Comparison of ENCODE assay signal across 14 mouse cellular contexts in the genomic region with DNA sequence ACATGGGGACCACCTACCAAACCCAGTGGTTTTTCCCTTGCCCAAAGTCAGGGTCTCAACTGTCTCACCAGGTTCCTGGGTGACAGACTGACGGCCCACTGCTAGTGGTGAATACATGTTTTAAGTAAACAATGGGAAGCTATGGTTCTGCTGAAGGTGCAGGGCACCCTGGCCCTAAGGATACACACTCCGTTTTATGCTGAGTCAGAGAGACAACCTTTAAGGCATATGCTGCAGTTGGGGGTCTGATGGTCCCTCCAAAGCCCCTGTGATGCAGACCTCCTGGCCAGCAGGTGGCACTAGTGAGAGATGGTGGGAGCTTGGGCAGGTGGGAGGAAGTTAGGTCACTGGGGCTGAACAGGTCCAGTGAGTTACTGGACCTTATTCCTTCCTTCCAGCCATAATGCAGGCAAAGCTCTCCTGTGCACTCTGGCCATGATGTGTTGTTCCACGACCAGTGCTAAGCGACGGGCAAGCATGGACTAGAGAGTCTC.
DNase-seq lines count a peak whose midpoint lies in the region; ATAC-seq and TF ChIP-seq lines count a peak whose summit lies in the region.
"Had no signal": no experiment of that assay in that cellular context is flagged by ENCODE, and none has a peak within 500 bp of the region (broad histone marks: within the 10 kb centered on the region; RNA-seq: fewer than 3 reads in every experiment).

No protein-coding gene starts in this region.

- no peak for ATAC-seq in forebrain, postnatal 0 days
- no peak for ATAC-seq in forebrain, embryonic 16.5 days
- no peak for ATAC-seq in liver, embryonic 11.5 days (replicated peaks; ENCODE audit: low FRiP score)
- ATAC-seq in megakaryocyte-erythroid progenitor cell, adult 5-6 weeks (replicated peaks; ENCODE audit: low FRiP score, low TSS enrichment, poor library complexity, severe bottlenecking), result no peak

- peak; percentile 42 for TF ChIP-seq CTCF in forebrain, postnatal 0 days (IDR thresholded peaks at IDR 0.05; ENCODE audit: low read depth)
- TF ChIP-seq CTCF in liver, adult 2 months (IDR thresholded peaks at IDR 0.05; ENCODE audit: low read depth, low read length), result peak; percentile 34
- peak; percentile 1 for TF ChIP-seq CTCF in C2C12 (IDR thresholded peaks at IDR 0.05; ENCODE audit: control insufficient read depth, insufficient read depth, insufficient read length)

- no peaks in the 10 kb centered on the region for H3K36me3 ChIP-seq in forebrain, postnatal 0 days (ENCODE audit: insufficient read depth)
- no peaks in the 10 kb centered on the region for H3K36me3 ChIP-seq in forebrain, embryonic 16.5 days (ENCODE audit: control insufficient read depth, insufficient read depth)
- H3K36me3 ChIP-seq in liver, adult 2 months (ENCODE audit: control insufficient read depth, insufficient read depth, low read length), result no peaks in the 10 kb centered on the region
- no peaks in the 10 kb centered on the region for H3K36me3 ChIP-seq in liver, embryonic 11.5 days (ENCODE audit: control insufficient read depth, insufficient read depth, low read length)
- no peaks in the 10 kb centered on the region for H3K36me3 ChIP-seq in C2C12 (ENCODE audit: control insufficient read depth, insufficient read depth)
- H3K36me3 ChIP-seq: limb, embryonic 15.5 days; neural tube, embryonic 12.5 days had no signal

- H3ac ChIP-seq in C2C12 (ENCODE audit: control insufficient read depth, insufficient read length, low read depth), result no peak overlapping the region

- no peaks in the 10 kb centered on the region for H3K27me3 ChIP-seq in forebrain, postnatal 0 days (ENCODE audit: insufficient read depth, low read length)
- H3K27me3 ChIP-seq in forebrain, embryonic 16.5 days (replicated peaks; ENCODE audit: control insufficient read depth, insufficient read depth, low read length), result no peaks in the 10 kb centered on the region
- no peaks in the 10 kb centered on the region for H3K27me3 ChIP-seq in liver, adult 2 months (ENCODE audit: control insufficient read depth, insufficient read depth, low read length)
- no peaks in the 10 kb centered on the region for H3K27me3 ChIP-seq in liver, embryonic 11.5 days (replicated peaks; ENCODE audit: control insufficient read depth, insufficient read depth, low read length)
- H3K27me3 ChIP-seq in C2C12 (ENCODE audit: control insufficient read depth, insufficient read depth, insufficient read length), result no peaks in the 10 kb centered on the region
- H3K27me3 ChIP-seq: limb, embryonic 15.5 days; megakaryocyte, embryonic 14.5 days; neural tube, embryonic 12.5 days had no signal

- no peak overlapping the region for H3K4me3 ChIP-seq in forebrain, postnatal 0 days (ENCODE audit: low read depth, low read length)
- no peak overlapping the region for H3K4me3 ChIP-seq in forebrain, embryonic 16.5 days (replicated peaks; ENCODE audit: low read length)
- no peak overlapping the region for H3K4me3 ChIP-seq in liver, adult 2 months (ENCODE audit: insufficient read depth, low read depth, low read length)
- no peak overlapping the region for H3K4me3 ChIP-seq in liver, embryonic 11.5 days (ENCODE audit: low read depth, low read length)
- no peak overlapping the region for H3K4me3 ChIP-seq in C2C12 (ENCODE audit: insufficient read depth, poor library complexity, severe bottlenecking)
- H3K4me3 ChIP-seq: limb, embryonic 15.5 days; megakaryocyte, embryonic 14.5 days; neural tube, embryonic 12.5 days had no signal

- H3K79me2 ChIP-seq in liver, adult 2 months (ENCODE audit: control insufficient read depth, insufficient read depth, low read length), result no peaks in the 10 kb centered on the region
- no peaks in the 10 kb centered on the region for H3K79me2 ChIP-seq in C2C12 (ENCODE audit: control insufficient read depth, insufficient read depth)

- 92% methylated on average over 5 of the region's 5 CpGs for WGBS in forebrain, postnatal 0 days
- WGBS in forebrain, embryonic 16.5 days, result 88% methylated on average over 5 of the region's 5 CpGs
- WGBS in liver, adult 2 months, result 84% methylated on average over 5 of the region's 5 CpGs
- 90% methylated on average over 5 of the region's 5 CpGs for WGBS in liver, embryonic 11.5 days

- no peak for DNase-seq in forebrain, postnatal 0 days
- no peak for DNase-seq in liver, adult 2 months (ENCODE audit: extremely low read depth, low read depth, low spot score)
- no peak for DNase-seq in liver, embryonic 11.5 days (ENCODE audit: low spot score)
- DNase-seq in R1 (ENCODE audit: low read depth, low spot score), result peak; percentile 78
- DNase-seq in frontal cortex, adult 2 months (ENCODE audit: extremely low spot score in 1 of 2, low spot score in 1 of 2), result no peak
- DNase-seq: embryo, embryonic 11 days; kidney, postnatal 10 days; thymus, postnatal 36 days had no signal

- H3K27ac ChIP-seq in forebrain, postnatal 0 days (ENCODE audit: low read depth, low read length), result no peak overlapping the region
- no peak overlapping the region for H3K27ac ChIP-seq in forebrain, embryonic 16.5 days (ENCODE audit: low read length)
- no peak overlapping the region for H3K27ac ChIP-seq in liver, adult 2 months (replicated peaks; ENCODE audit: insufficient read depth, low read depth, low read length)
- H3K27ac ChIP-seq in liver, embryonic 11.5 days (ENCODE audit: low read depth, low read length), result no peak overlapping the region
- H3K27ac ChIP-seq: limb, embryonic 15.5 days; neural tube, embryonic 12.5 days had no signal

- H3K4me1 ChIP-seq in forebrain, postnatal 0 days (ENCODE audit: insufficient read depth), result peaks cover 10% of the 10 kb centered on the region; the same call in 1 of the 2 replicates
- H3K4me1 ChIP-seq in forebrain, embryonic 16.5 days (replicated peaks; ENCODE audit: control insufficient read depth, insufficient read depth, low read length), result peaks cover 11% of the 10 kb centered on the region
- no peaks in the 10 kb centered on the region for H3K4me1 ChIP-seq in liver, adult 2 months (ENCODE audit: control insufficient read depth, insufficient read depth, low read length)
- H3K4me1 ChIP-seq in liver, embryonic 11.5 days (replicated peaks; ENCODE audit: control insufficient read depth, insufficient read depth, low read length), result no peaks in the 10 kb centered on the region
- H3K4me1 ChIP-seq: limb, embryonic 15.5 days; megakaryocyte, embryonic 14.5 days had no signal

- H3K79me3 ChIP-seq in C2C12 (ENCODE audit: low read depth), result no peaks in the 10 kb centered on the region

- no peak overlapping the region for H3K9ac ChIP-seq in forebrain, postnatal 0 days
- no peak overlapping the region for H3K9ac ChIP-seq in forebrain, embryonic 16.5 days (replicated peaks; ENCODE audit: low read depth, low read length)
- H3K9ac ChIP-seq in liver, adult 2 months (ENCODE audit: low read depth, low read length), result no peak overlapping the region
- H3K9ac ChIP-seq in liver, embryonic 11.5 days (ENCODE audit: low read depth, low read length), result no peak overlapping the region
- H3K9ac ChIP-seq: limb, embryonic 15.5 days; neural tube, embryonic 12.5 days had no signal

- TF ChIP-seq POLR2A in liver, adult 2 months (IDR thresholded peaks at IDR 0.05; ENCODE audit: extremely low read depth, insufficient read depth, low read length), result no peak

- no peaks in the 10 kb centered on the region for H3K9me3 ChIP-seq in forebrain, postnatal 0 days (ENCODE audit: low read length)
- H3K9me3 ChIP-seq in forebrain, embryonic 16.5 days (ENCODE audit: control insufficient read depth, low read length), result no peaks in the 10 kb centered on the region; the same call in 1 of the 2 replicates
- H3K9me3 ChIP-seq in liver, embryonic 11.5 days (ENCODE audit: control insufficient read depth, low read length), result no peaks in the 10 kb centered on the region
- H3K9me3 ChIP-seq: limb, embryonic 15.5 days had no signal

- no peak overlapping the region for H3K4me2 ChIP-seq in forebrain, postnatal 0 days (ENCODE audit: low read depth)
- H3K4me2 ChIP-seq in forebrain, embryonic 16.5 days (ENCODE audit: low read length), result no peak overlapping the region
- no peak overlapping the region for H3K4me2 ChIP-seq in liver, embryonic 11.5 days
- H3K4me2 ChIP-seq: limb, embryonic 15.5 days had no signal

TF ChIP-seq in C2C12, 6 proteins besides CTCF, POLR2A, EP300 and RAD21:
- TF ChIP-seq MAX (IDR thresholded peaks at IDR 0.05) (no peak), CEBPB (IDR thresholded peaks at IDR 0.05; ENCODE audit: low read depth) (no peak), USF1 (IDR thresholded peaks at IDR 0.05; ENCODE audit: low read depth) (no peak), FOSL1 (IDR thresholded peaks at IDR 0.05; ENCODE audit: insufficient read depth, low read length, poor library complexity, severe bottlenecking) (no peak), MYOG (IDR thresholded peaks at IDR 0.05; ENCODE audit: control insufficient read depth, extremely low read depth, insufficient read length) (no peak), MYOD1 (IDR thresholded peaks at IDR 0.05; ENCODE audit: control insufficient read depth, insufficient read length, low read depth) (no peak)
